Mouse (Mus musculus) liver, postnatal 0 days (tissue): ENCODE measurements at regions not wholly inside any gene's neighbourhood (a gene's known extent, or its start where the extent isn't known, plus 50 kb on each side); places are given as distances from the start of the nearest gene placed in this dataset.

Experiments
- CTCF ChIP-seq: sonication (generic); IDR thresholded peaks from 2 replicates; pipeline ENCODE4 v1.5.1; 2016; ENCODE audit warnings: antibody characterized with exemption, low read depth
- EP300 ChIP-seq: IDR thresholded peaks from 2 replicates; pipeline ENCODE4 v1.6.1; 2016; ENCODE audit warnings: antibody characterized with exemption, low read depth, mild to moderate bottlenecking

DNA sequence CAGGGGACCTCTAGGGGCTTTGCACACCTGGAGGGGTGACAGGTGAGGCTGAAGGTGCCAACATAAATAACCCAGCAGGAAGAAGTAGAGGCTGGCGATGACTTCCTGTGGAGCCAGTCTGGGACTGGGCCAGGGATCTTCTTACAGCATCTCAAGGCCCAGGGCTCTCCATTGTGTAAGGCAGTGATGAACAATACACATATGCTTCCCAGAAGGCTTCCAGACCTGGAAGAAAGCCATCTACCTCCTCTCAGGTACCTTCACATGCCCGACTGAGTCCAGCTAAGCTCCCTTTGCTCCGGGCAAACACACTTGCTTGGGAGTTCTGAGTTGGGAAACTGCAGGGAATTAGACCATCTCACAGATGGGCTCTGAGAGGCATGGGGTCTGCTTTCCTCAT is 69.5 kb downstream of the Dact2 start:
- TF ChIP-seq CTCF (no peak), EP300 (no peak)
